Mouse (Mus musculus): ENCODE results near the gene Lypd4.
A peak's percentile ranks its signal among the peaks of the same experiment; 100 is the strongest.

Lypd4 gene

GRCm38 (mm10) chr7:24889431-24890220, 19.9 kb upstream of the Lypd4 start:
- no peak for DNase-seq (ENCODE audit: low read depth, low spot score)

GRCm38 (mm10) chr7:24887096-24887495, 17.4 kb upstream of the Lypd4 start:
- no peak for DNase-seq (ENCODE audit: low read depth, low spot score)

- peak; percentile 16 for DNase-seq (ENCODE audit: low read depth, low spot score)
Measured at GRCm38 (mm10) chr7:24886308-24886633, 16.5 kb upstream of the Lypd4 start.

GRCm38 (mm10) chr7:24885468-24886307, 15.9 kb upstream of the Lypd4 start:
- peak; percentile 6 for DNase-seq (ENCODE audit: low read depth, low spot score)

- DNase-seq (ENCODE audit: low read depth, low spot score): no peak
Measured at GRCm38 (mm10) chr7:24884693-24885291, 15.1 kb upstream of the Lypd4 start.

- DNase-seq (ENCODE audit: low read depth, low spot score): peak; percentile 100
Measured at GRCm38 (mm10) chr7:24883896-24884692, 14.4 kb upstream of the Lypd4 start, which contains the start of gene Rps19. TSS of gene Rps19 (plus strand) at chr7:24884371.

GRCm38 (mm10) chr7:24882416-24883199, 12.9 kb upstream of the Lypd4 start:
- no peak for DNase-seq (ENCODE audit: low read depth, low spot score)

GRCm38 (mm10) chr7:24879620-24880019, 9.9 kb upstream of the Lypd4 start:
- DNase-seq (ENCODE audit: low read depth, low spot score): peak; percentile 99

GRCm38 (mm10) chr7:24877588-24877987, 7.8 kb upstream of the Lypd4 start:
- DNase-seq (ENCODE audit: low read depth, low spot score): no peak

GRCm38 (mm10) chr7:24869080-24869479, 661 bp downstream of the Lypd4 start:
- no peak for DNase-seq (ENCODE audit: low read depth, low spot score)

- peak; percentile 53 for DNase-seq (ENCODE audit: low read depth, low spot score)
Measured at GRCm38 (mm10) chr7:24864156-24864555, 5.6 kb downstream of the Lypd4 start.

- DNase-seq (ENCODE audit: low read depth, low spot score): peak; percentile 13
Measured at GRCm38 (mm10) chr7:24862853-24863252, 6.9 kb downstream of the Lypd4 start.

GRCm38 (mm10) chr7:24861913-24862312, 7.8 kb downstream of the Lypd4 start, which contains the start of gene Gm9844:
TSS of gene Gm9844 (plus strand) at chr7:24862213.
- no peak for DNase-seq (ENCODE audit: low read depth, low spot score)

- DNase-seq (ENCODE audit: low read depth, low spot score): no peak
Measured at GRCm38 (mm10) chr7:24859234-24859633, 10.5 kb downstream of the Lypd4 start.

GRCm38 (mm10) chr7:24856460-24857120, 13.2 kb downstream of the Lypd4 start:
- no peak for DNase-seq (ENCODE audit: low read depth, low spot score)

GRCm38 (mm10) chr7:24853695-24854094, 16.0 kb downstream of the Lypd4 start:
- peak; percentile 69 for DNase-seq (ENCODE audit: low read depth, low spot score)

- DNase-seq (ENCODE audit: low read depth, low spot score): no peak
Measured at GRCm38 (mm10) chr7:24853233-24853563, 16.5 kb downstream of the Lypd4 start.

- DNase-seq (ENCODE audit: low read depth, low spot score): peak; percentile 86
Measured at GRCm38 (mm10) chr7:24852557-24853232, 17.0 kb downstream of the Lypd4 start.

GRCm38 (mm10) chr7:24851596-24852325, 18.0 kb downstream of the Lypd4 start:
- DNase-seq (ENCODE audit: low read depth, low spot score): no peak
